Mouse (Mus musculus) megakaryocyte, adult 5-6 weeks (primary cell): ENCODE measurements around the gene Ablim1. TPM values are rescaled to one million over a fixed set of nuclear protein-coding genes. Genes with fewer than 3 reads are reported as not detected.
A peak's percentile ranks its signal among the peaks of the same experiment; 100 is the strongest.

Experiments used
- ATAC-seq: 2 replicates; pipeline ENCODE4 v1.8.0; 2016; ENCODE audit warnings: mild to moderate bottlenecking, inconsistent platforms; ENCODE audit not compliant: poor library complexity, severe bottlenecking
- total RNA-seq, 2 experiments: library from RNA; stranded (forward) in 1 of 2; stranded (reverse) in 1 of 2; fragments of 153-499, 151-499 nt in 1 of 2; fragments of 221-1000, 200-1000 nt in 1 of 2; gene quantifications; 2 replicates each; pipeline versions ENCODE4 v1.2.3 to v1.2.4; 2015 to 2017

The Ablim1 gene
- total RNA-seq, 2 experiments from 2014 or later = 1.7 to 2.6 TPM

DNA sequence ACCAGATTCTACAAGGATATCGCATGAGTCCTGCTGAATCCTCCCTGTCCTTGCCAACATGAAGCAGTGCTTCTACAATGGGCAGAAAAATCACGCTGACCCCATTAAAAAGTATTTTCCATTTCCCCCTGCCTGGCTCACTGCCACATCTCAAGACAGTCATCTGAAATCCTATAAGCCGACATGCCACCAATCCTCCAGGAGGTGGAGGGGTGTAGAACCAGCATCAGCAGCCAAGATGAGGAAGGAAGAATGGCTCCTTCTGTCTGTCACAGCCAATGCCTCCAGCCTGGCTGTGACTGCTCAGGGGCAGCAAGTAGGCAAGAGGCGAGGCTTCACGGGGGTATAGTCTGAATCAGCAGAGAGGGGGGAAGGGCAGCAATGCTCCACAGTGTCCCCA, 47.2 kb downstream of the Ablim1 start:
- ATAC-seq = no peak

DNA sequence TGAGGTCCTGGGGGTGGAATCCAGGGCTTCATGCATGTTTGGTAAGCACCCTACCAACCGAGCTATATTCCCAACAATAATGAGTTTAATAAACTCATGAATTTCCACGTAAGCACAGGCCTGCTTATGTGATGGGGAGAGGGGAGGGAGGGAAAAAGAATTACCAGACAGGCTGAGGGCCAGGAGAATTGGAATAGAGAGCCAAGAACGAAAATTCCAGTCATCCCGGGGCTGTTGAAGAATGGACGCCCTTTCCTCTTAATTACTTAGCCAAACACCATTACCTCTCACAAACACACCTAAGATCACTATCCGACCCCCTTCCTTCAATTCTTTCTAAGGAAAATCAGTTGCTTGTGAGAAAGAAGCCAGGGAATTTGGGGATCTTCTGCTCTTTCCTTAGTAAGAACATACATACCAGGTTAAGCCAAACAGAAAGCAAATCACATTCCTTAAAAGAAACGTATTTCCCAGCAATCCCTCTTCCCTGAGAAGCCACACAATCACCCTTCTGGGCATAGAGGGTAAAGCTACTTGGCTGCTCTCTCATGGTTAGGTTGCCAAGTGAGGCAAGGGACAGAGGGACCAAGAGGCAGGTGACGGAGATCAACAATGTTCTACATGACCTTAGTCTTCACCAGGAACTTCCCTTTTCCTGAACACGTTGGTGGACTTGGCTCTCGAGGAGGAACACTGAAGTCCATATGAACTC, 48.2 kb downstream of the Ablim1 start:
- no peak for ATAC-seq

DNA sequence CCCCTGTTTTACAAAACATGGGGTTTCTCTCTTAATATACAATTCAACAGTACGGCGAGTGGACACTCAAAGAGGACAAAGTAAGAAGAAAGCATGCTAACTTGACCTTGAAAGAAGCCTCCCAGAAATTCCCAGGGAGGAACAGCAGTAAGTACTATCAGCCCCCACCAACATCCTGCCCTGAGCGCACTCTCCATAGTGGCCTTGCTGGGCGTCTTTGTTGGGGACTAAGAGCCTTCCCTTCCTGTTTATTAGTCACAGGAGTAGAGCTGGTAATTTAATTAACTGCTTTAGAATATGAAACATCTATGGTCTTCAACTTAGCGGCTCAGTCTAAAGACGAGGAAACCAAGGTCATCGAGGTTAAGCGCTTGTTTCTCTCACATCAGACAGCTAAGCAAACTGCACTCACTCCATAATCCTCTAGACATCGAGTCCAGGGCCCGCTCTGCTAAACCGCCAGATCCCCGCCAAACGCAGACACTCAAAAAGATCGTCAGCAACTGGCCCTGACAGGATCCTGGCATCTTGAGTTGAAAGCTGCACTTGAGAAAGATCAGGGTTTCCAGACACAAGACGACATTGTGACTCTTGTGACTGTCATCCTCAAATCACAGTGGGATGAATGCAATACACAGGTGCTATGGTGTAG, 50.3 kb downstream of the Ablim1 start:
- ATAC-seq = no peak

DNA sequence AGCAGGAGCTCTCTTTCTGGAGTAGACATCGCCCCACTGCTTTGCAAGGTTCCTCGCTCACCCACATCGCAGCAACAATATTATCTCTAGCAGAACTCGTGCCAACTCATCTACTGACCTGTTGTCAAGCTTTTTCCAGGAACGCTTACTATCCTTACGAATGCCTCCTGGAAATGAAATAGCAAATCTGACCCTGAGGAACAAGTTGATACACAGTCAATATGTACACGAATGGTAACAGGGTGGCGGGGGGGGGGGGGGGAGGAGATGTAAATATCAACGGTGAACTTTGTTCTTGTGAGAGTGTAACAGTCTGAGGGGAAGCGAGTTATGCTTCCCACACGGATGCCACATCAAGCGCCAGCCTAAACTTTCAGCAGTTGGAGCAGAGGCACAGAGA, 56.9 kb downstream of the Ablim1 start:
- no peak for ATAC-seq

DNA sequence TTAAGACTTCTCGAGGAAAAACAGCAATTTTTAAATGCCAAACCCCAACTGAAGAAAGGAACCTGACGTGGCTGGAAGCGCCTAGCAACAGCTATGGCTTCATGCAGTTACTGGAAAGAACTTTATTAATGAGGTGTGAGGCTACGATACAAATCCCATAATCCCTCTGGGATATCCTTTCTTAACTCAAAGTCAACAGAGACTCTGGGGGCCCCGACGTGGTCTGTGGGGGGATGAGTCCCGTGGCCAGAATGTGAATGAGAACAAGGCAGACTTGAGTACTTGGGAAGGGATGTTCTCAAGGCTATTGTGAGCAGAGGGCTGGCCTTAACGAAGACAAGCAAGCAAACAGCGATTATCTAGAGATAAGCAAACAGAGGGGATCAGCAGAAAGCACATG, 58.1 kb downstream of the Ablim1 start:
- no peak for ATAC-seq

DNA sequence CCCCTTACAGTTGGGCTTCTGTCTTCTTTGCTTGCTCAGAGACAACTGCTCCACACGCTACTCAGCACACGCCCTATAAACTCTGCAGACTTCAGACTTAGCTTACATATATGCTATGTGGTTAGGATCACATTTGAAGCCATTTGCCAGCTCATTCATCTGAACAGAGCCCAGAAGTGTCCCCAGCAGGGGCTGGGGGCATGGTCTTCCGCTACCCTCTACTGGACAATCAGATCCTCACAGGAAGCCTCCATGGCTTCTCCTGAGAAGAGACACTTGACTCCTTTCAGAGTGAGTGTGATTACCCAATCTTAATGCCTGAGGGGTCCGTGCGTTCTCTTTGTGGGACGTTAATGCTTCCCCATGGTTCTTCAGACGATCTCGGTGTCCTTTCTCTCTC, 59.6 kb downstream of the Ablim1 start:
- no peak for ATAC-seq

DNA sequence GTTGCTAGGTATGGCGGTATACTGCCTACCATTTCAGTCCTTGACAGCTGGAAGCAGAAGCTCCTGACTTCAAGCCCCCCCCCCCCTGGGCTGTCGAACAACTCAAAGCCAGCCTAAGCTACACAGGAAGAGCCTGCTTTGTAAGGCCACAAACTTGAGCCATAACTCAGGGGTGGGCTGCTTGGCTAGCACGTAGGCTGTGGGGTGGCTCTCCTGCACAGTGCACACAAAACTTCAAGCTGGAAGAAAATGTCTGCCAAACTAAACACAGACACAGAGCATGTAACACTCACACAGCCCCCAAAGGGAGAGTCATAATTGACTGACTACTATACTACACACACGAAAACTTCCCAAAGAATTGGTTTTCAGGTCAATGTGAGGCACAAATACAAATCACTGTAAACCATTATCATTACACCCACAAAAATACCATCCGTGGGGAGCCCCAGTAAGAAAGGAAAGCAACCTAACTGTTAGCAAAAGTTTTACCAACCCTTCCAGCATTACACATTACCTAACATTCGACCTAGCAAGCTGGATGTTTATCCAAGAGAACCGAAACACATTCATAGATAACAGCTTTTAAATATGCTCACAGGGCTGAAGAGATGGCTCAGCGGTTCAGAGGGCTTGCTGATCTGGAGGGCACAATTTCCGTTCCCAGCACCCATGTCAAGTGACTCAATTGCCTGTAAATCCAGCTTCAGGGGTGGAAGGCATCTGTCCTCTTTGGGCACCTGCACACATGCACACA, 61.8 kb downstream of the Ablim1 start:
- no peak for ATAC-seq

DNA sequence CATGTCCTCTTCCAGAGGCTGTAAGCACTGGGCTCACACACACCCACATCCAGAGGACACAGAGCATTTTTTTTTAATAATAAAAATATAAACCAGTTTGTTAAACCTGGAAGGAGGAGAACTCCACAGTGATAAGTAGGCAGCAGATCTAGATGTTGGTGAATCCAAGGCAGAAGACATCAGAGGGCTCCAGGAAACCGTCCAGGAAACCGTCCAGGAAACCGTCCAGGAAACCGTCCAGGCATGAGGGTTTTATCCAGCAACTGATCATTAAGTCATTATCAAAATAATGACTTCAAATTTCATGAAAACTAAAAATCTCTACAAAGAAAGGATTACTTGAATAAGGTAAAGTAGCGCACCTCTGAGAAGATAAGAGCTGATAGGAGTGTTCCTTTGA, 65.9 kb downstream of the Ablim1 start:
- no peak for ATAC-seq

DNA sequence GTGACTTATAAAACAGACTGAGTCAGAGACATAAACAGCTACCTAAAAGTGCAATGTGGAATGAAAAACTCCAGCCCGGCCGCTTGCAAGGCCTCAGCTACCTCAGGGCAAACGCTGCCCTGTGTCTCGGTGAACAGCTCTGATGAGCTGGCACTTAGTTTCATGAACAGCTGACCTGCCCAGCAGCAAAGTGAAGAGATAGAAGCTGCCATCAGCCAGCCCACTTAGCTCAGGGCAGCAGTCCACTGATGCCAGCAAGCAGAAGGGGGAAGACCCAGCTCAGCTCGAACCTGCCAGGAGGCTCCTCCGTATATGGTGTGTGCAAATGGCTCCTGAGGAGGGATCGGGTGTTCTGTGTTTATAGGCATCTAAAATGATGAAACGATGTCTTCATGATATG, 67.5 kb downstream of the Ablim1 start:
- no peak for ATAC-seq

DNA sequence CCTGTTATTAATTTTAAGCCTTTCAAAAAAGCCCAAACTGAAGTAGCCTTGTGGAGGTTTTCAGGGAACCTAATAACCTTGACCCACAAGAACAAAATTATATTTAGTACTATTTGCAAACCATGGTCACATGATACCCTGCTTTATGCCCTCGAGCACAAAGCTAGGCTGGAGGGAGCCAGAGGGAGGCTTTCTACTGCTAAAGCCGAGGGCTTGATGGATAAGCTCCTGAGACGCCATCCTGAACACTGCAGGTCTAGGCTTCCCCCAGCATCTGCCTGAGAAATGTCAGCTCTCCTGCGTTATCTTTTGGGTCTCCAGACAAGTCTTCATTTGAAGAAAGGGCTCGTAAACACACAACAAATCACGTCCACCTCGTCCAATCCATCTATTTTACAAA, 70.4 kb downstream of the Ablim1 start:
- ATAC-seq = no peak

DNA sequence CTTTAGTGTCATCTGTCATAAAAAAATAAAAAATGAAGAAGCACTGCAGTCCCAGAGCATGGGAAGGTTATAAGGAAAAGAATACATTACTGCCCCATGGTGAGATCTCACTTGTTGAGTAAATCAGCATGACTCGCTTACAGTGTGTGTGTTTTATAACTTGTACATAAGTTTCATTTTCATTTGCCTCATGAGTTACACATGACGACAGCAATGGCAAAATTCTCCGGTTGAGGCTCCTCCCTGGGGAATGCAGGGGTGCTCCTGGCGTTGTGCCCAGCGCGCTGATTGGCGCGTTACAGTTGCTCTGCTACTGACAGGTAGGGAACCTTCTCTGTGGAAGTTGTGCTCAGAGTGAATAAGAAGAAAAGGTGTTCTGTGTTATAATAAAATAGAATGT, 71.1 kb downstream of the Ablim1 start:
- ATAC-seq = peak; percentile 40; the same call in 1 of the 2 replicates

DNA sequence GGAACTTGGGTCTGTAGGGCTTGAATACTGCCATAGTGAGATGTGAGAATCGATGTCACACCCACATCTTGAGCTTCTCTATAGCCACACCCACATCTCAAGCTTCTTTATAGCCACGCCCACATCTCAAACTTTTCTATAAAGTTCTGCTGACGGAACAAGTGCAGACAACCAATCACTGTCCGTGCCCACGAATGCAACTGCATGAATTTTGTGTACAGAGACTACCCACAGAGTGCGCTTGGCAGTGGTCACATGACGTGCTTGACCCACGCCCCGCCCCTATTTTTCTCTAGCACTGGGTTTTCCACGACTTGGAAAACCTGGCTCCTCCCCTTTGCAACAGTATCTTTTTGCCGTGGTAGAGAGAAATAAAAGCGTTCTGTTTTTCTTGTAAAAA, 71.5 kb downstream of the Ablim1 start:
- ATAC-seq = peak; percentile 60

DNA sequence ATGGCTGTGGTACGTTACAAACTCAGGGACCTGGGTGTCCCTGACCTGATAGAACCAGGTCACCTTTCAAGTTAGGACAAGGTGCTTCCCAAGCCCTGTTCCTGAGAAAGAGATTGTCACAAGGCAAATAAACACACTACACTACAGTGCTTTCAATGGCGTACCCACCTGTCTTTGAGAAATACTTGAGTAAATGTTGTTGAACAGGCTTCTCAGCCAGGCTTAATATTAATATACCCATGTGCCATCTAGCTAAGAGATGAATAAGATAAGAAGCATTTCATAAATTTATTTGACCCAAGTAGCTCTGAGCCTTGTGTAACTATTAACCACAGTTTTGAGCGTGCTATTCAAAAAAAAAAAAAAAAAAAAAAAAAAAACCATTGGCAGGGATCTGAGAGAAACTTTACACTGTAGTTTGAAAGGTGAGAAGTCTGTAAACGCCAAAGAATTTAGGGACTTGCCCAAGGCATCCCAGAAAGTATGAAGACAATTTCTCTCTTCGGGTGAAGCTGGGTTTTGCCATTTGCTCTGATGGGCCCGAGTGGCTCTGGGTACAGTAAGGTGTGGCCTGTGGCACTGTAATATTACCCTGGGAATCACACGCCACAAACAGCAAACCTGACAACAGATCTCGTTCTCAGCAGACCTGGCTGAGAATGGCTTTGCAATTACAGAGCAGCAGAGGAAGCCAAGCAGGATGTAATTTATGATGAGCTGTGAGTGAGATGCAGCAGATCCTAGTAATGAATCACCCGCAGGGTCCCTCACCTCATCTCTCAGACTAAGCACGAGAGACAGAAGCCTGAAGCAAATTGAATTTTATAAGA, 73.1 kb downstream of the Ablim1 start:
- ATAC-seq = no peak

DNA sequence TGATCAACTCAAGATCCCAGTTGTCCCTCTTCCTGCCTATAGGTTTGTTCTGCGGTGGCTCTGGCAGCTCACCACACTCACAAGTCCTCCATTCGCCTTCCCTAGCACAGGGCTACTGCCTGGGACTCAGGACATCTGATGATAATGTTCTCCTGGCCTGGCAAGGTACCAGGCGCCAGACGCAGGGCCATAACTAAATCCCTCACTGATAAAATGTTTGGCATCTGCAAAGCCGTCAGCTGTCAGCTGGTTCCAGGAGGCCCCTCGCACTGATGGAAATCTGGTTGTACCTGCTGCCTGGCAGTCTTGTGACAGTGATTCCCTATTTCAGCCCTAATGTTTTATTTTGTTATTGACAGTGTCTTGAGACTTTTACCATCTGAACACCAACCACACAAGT, 74.5 kb downstream of the Ablim1 start:
- no peak for ATAC-seq

DNA sequence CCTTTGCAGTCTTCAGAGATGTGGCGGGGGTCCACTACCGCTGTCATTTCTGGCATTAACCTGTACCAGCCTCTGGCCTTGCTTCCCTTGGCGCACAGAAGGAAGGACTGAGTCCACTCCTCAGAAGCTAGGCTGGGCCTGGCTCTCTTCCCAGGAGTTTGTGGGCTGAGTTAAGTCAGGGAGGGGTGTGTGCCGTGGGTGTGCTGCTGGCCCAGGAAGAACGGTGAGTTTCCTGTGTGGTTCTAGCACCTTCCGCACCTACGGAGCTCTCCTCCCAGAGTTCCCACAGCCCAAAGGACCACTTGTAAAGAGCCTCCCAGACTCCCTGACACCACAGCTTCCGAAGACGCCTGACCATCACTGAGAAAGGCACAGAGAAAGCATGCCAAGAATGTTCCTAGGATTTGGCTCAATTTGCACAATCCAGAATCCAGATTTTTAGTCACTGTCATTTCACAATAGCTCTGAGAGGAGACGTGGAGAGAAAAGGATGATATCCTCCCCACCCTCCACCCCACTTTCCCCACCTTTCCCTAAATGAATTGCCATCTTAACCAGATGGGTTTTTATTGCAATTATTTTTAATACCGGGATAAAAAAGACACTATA, 75.4 kb downstream of the Ablim1 start:
- ATAC-seq = no peak

DNA sequence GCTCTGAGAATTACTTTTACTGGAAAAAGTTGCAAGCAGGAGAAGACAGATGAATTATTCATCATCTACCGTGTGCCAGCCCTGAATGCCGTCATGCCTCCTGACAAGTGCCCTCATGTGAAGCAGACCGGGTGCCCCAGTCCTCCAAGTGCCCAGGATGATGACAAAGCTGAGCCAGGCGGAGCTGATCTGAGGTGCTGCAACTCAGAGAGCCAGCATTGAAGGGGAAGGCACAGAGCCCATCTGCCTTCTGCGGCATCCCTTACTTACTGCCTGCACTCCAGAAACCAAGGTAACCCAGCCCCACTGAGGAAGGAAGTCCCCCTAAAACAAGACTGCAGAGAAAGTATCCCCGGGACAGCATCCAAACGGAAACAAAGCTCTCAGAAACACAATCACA, 76.3 kb downstream of the Ablim1 start:
- ATAC-seq = no peak

DNA sequence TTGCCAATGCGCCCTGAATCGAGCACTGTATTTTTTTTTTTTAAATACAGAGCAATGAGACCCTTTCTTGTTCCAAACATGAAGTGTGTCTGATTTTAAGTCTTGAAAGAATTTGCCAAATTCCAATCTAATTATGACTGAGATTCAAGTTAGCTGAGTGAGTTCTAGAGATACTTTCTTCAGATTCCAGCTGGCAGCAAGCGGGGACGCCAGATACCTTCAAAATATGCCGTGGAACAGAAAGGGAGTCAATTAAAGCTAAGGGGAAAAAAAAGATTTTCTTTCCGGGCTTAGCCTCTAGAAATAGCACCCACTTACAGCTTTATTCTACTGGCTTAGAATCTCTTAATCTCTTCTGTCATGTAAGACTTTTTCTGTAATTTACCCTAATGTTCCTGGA, 77.2 kb downstream of the Ablim1 start:
- ATAC-seq = no peak

DNA sequence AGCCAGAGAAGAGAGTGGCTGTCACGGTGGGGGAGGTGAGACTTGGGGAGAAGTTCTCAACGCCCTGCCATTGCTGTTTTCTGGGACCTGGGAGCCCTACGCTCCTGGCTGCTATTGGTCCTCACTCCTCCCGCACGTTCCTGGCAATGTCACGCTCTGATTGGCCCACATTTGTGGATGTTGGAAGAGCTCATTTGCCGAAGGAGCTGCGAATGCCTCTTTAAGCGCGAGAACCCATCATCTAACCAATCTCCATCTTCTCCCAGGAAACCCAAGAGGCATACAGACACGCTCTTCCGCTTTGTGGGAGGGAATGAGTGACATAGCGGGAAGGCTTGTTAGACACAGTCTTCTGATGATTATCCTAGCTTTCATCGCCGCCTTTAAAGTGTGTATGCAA, 78.1 kb downstream of the Ablim1 start:
- ATAC-seq = no peak

DNA sequence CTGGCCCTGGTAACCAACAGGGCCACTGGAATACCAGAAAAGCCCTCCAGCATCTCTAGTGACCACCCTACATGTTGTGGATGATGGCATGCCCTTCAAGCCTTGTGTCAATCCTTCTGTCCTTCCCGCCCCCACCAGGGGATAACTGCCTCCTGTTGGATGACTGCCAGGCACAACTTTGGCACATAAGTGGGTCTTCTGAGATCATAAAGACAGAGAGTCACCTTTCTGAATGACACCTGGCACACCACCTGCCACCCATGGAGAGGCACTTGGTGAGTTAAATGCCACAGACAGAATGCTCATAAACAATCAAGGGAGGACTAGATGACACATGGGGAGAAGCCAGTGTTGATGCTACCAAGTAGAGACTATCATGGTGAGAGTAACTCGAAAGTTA, 78.8 kb downstream of the Ablim1 start:
- ATAC-seq = no peak

DNA sequence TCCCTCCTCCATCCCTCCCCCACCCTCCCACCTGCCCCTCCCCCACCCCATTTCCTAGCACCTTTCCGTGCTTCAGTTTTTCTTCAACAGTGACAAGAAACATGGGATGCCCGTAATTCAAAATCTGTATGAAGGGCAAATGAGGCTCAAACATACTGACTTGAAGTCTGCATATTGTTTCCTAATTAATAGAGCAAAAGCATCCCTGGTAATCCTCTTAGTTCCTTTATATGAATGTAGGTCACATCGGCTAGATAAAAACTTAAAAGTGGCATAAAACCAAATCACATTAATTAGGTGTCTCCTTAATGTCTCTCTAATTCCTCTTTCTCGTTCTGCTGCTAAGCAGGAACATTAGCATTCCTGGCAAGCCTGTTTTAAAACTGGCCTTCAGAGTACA, 83.7 kb downstream of the Ablim1 start:
- no peak for ATAC-seq

DNA sequence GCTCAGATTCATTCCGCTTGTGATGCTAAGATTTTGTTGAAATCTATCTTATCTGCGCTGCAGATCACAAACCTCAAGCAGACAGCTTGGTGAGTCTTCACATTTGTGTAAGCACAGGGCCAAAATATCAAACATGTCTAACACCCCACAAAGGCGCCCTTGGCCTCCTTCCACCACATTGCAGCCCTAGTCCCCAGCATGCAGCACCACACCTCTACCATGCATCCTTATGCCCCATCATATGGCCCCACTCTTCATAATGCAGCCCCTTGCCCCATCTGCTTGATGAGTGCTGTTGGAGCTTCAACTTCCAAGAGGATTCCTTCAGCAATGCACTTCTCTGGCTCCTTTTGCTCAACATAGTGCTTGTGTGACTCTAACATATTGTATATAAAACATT, 85.6 kb downstream of the Ablim1 start:
- ATAC-seq = no peak
